Mouse (Mus musculus): Measurements from ENCODE around the gene Ei24.

Ei24 gene

DNA sequence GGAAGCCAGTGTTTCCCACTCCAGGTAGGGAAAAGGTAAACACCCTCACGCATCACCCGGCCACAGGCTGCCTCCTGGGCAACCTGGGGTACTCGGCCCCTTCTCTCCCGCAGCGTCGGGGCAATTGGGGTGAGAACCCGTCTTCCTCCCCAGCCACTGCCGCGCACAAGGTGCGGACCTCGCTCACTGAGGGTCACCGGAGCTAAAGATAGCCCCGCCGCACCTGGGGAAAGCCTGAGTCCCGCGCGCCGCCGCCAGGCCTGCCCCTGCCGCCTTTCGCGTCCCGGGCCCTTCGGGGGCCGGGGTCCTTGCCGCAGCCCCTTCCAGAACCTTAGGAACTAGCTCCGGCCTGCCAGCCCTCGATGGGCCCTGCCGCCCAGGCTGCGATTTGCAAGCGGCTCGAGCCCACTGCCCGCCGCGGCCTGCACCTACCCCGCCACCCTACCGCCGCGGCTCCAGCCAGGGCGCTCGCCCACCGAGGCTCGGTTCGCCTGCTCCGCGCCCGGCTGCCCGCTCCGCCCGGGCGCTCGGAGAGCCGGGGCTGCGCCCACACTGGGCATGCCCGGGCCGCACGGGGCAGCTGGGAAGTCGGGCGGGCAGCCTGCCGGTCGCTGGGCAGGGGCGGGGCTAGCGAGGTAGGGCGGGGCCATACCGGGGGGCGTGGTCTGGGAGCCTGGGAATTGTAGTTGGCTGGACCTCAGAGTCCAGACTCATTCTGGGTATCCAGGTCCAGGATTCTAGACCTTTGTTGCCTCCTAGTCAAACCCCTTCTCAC is at the start of gene Ei24:
Ei24 (minus strand) TSS at position 613 of the 775 bp plus-strand sequence.
- peak; percentile 49 for DNase-seq (ENCODE audit: low spot score)

DNA sequence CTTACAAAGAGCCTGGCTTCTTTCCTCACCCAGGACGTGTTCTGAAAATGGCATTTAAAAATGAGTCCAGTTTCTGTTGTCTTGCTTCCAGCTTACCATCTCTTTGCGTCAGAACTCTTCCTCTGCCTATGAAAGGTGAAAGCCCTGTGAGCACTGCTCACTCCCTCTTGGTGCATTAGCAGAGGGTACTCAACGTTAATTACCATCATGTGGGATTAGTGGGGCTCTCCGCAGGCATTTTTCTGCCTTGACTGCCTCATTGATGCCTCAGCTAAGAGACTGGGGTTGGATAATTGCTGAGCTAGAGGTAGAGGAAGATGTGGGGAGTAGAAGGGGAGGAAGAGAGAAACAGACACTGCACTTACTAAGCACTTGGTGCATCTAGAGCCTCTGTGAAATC is 49.2 kb upstream of the Ei24 start:
- no peak for DNase-seq (ENCODE audit: low spot score)

DNA sequence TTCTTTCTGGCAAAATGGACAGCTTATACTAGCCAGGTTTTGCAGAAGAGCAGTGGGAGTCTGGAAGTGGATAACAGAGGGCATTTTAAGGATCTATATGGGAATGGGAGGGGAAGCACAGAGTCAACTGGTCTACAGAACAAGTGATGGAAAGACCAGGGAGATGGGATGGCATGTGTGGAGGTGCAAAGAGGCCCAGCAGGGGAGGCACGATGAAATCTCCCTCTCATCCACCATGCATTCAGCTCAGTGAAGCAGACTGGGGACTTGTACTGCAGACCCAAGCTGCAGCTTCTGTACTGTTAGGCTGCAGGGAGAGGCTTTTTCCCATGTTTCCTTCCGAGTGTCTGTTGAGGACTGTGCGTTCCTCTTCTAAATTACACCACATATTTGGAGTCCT is 36.7 kb upstream of the Ei24 start:
- DNase-seq (ENCODE audit: low spot score) = no peak

- DNase-seq (ENCODE audit: low spot score) = no peak
Measured at GRCm38 (mm10) chr9:36833043-36833881, 36.1 kb upstream of the Ei24 start.

DNA sequence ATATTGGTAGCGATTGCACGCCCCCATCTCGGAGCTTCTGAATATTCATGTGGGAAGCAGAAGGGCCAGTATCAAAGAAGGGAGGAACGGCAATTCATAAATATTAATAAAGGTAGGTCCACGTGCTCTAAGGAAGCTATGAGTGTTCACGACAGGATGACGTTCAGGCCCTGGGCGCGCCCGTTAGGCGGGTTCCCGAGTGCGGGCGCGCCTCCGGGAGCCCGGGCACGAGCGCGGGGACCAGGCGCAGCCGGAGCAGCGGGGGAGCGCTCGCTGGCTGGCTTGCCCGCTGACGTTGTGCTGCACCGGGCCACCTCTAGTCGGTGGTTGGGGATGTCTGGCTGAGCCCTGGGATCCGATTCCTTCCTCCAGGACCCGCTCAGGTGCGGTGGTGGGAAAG is 35.3 kb upstream of the Ei24 start:
- DNase-seq (ENCODE audit: low spot score) = peak; percentile 1

DNA sequence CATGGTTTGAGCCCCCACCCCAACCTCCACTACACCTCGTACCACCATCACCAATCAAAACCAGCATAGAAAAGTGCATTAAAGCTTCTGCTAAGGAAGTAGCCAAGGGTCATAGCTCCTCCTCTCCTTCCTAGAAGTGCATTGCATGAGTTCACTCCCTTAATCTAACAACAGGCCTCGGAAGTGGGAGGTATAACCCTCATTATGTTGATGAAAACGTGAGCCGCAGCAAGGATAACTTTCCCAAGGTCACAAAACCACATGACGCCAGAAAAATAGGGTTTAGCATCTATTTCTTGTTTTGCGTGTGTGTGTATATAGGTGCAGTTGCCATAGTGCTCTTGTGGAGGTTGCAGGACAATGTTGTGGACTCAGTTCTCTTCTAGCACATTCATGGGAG is 34.2 kb upstream of the Ei24 start:
- no peak for DNase-seq (ENCODE audit: low spot score)

DNA sequence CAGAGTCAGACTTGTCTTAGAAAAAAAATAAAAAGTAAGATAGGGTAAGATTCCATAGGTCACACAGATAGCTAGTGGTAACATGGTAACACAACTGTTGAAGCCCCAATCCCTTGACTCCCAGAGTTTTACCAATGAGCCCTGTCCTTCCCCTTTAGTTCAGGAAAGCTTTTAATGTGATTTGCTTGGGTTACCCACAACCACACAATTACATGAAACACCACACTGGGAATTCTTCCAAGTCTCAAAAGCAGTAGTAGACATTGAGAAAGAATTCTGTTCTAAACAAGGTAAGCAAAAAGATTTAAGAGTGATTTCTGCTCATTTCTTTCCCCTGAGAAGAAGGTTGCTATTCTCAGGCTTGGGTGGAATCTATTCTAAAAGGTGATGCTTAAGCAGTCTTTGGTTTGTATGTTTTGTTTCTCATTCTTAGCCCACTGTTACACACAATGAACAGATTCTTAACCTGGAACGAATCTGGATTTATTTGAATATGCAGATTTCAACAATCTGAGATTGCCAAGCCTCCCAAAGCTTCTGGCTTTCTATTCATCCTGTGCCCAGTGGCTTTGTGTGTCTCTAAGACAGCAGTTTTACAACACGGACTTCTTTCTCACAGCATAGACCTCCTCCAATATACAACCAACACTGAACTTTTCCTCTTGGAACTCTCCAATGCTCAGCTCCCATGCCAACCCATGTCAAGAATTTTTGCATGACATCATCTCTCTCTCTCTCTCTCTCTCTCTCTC is 29.6 kb upstream of the Ei24 start:
- no peak for DNase-seq (ENCODE audit: low spot score)

DNA sequence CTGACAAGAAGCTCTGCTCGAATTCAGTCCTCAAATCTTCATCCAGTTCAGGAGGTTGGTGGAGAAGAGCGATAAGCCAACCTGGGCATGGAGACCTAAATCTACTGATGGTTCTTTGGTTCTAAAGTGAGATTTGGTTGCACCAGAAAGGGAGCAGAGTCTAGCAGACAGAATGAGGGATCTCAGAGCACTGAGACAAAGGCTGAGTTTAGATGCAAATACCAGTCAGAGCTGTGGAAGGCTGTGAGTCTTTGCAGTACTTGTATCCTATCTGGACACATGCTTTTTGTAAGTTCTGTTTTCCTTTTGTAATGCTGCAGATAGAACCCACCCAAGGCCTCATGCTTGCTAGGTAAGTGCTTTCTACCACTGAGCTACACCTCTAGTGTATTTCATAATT is 24.8 kb upstream of the Ei24 start:
- DNase-seq (ENCODE audit: low spot score) = no peak

- no peak for DNase-seq (ENCODE audit: low spot score)
Measured at GRCm38 (mm10) chr9:36821644-36822000, 24.4 kb upstream of the Ei24 start, which contains the start of gene Fez1. Gene Fez1 (plus strand): TSS chr9:36821864.

DNA sequence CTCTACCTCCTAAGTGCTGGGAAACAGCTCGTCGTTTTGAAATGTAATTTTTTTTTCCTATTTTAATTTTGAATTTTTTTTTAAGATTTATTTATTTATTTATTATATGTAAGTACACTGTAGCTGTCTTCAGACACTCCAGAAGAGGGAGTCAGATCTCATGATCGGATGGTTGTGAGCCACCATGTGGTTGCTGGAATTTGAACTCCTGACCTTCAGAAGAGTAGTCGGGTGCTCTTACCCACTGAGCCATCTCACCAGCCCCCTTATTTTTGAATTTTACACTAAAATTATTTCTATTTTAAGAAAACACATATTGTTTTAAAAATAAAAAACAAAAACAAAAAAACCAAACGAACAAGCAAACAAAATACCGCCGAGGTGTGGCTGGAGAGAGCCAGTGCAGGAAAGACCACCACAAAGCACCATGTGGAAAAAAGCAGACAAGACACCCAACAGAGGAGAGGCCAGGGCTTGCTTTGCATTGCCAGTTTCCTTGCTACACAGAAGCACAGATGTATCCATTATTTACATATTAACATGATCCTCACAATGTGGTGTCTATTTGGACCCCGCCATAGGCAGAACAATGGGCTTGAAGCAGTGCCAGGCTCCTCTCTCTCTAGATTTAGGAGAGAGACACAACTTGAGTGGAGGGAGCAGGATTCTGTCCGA is 23.9 kb upstream of the Ei24 start:
- no peak for DNase-seq (ENCODE audit: low spot score)

- DNase-seq (ENCODE audit: low spot score) = no peak
Measured at GRCm38 (mm10) chr9:36818905-36819304, 21.7 kb upstream of the Ei24 start.

- no peak for DNase-seq (ENCODE audit: low spot score)
Measured at GRCm38 (mm10) chr9:36814486-36814885, 17.3 kb upstream of the Ei24 start.

DNA sequence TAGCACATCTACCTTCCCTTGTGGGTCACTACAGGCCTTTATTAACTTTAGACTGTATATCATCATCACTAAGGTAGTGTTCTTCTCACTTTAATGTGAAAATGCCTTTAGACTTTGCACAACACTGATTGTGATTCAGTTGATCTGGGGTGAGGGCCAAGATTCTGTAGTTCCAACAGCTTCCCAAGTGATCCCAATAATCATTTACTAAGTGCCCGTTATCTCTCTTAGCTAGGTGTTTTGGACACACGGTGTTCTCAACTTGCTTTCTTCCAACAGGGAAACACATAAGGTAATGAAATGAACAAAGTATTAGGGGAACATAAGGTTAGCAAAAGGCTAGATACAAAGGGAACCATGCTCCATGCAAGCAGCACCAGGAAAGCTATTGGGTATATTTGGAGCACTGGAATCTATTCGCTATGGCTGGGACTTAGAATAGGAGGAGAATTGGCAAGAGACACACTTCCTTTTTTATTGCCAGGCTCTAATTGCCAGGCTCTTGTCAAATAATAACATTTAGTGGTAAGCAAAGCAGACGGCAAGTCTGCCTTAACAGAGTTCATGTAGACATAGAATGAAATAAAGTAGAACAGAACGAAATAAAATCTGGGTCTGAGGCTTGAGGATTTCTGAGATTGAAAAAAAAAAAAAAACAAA is 11.1 kb upstream of the Ei24 start:
- no peak for DNase-seq (ENCODE audit: low spot score)

DNA sequence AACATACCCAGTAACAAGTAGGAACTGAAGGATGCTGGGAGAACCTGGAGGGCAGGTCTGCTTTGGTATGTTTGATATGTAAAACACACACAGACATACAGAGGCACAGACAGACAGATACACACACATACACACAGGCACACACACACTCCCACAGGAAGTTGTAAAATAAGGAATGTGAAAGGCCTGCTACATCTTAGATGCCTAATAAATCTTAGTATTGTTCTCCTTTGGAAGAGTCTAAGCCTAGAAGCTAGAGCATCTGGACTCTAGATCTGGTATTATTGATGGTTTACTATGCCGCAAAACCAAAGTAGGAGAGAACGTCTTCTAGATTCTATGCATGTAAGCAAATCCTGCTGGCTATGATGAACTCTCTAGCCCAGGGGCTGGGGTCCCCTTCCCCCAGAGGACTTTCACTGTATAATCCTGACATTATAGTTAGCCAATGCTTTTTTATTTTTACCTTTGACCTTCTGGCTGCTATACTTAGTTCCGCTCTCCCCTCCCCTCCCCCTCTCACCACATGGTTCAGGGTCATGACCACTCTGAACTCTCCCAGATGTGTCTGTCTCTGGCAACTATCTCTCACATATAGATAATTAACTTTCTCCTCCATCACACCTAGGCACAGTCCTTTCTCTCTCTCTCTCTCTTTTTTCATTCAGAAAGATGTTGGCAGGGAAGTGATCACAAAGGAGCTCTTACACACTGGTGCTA is 8.2 kb upstream of the Ei24 start:
- no peak for DNase-seq (ENCODE audit: low spot score)

GRCm38 (mm10) chr9:36803926-36804325 is 6.7 kb upstream of the Ei24 start:
- DNase-seq (ENCODE audit: low spot score) = no peak

DNA sequence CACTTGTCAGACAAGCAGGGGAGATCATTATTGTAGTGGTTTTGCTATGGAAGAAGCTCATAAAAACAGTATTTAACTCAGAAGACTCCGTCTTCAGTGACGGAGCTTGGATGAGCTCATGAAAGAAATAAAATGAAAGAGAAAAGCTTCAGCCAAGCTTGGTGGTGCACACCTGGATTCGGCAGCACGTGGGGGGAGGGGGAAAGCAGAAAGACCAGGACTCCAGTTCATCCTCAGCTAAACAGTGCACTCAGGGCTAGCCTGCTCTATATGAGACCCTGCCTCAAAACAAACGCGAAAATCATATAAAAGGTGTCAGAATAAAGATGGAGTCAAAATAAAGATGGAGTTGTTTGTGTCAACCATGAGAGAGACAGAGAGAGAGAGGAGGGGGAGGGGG is 6.2 kb upstream of the Ei24 start:
- DNase-seq (ENCODE audit: low spot score) = no peak

- no peak for DNase-seq (ENCODE audit: low spot score)
Measured at GRCm38 (mm10) chr9:36802951-36803350, 5.8 kb upstream of the Ei24 start.

- DNase-seq (ENCODE audit: low spot score) = no peak
Measured at GRCm38 (mm10) chr9:36801961-36802360, 4.8 kb upstream of the Ei24 start.

GRCm38 (mm10) chr9:36796224-36796623 is 969 bp downstream of the Ei24 start:
- DNase-seq (ENCODE audit: low spot score) = no peak

GRCm38 (mm10) chr9:36795556-36795955 is 1.6 kb downstream of the Ei24 start:
- no peak for DNase-seq (ENCODE audit: low spot score)

DNA sequence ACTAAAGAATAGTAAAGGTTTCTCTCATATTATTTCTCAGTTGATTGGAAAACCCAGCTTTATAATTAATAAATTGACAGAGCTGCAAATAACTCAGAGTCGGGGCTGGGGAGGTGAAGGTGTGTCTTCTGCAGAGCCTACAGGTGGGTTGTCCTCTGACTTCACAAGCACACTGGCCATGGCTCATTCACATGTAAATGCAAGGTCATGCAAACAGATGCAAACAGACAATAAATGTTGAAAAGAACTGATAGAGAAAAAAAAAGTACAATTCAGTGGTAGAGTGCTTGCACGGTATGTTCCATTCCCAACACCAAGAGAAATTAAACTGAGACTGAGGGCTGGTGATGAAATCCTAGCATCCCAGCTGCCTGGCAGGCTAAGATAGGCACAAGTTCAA is 2.7 kb downstream of the Ei24 start:
- DNase-seq (ENCODE audit: low spot score) = no peak
